Mouse (Mus musculus): ENCODE measurements around the gene Ndufc1. TPM values are rescaled to one million over a fixed set of nuclear protein-coding genes. Genes with fewer than 3 reads are reported as not detected.
"Not testable (repeated sequence)": the region's sequence is repeated elsewhere in the genome, so short reads cannot be mapped to it uniquely, and the experiment has no call there.

Ndufc1 gene
- 100 to 1,000 TPM; 222 to 324 (median 265) TPM for polyA plus RNA-seq (2017; shearing (Covaris generic))

DNA sequence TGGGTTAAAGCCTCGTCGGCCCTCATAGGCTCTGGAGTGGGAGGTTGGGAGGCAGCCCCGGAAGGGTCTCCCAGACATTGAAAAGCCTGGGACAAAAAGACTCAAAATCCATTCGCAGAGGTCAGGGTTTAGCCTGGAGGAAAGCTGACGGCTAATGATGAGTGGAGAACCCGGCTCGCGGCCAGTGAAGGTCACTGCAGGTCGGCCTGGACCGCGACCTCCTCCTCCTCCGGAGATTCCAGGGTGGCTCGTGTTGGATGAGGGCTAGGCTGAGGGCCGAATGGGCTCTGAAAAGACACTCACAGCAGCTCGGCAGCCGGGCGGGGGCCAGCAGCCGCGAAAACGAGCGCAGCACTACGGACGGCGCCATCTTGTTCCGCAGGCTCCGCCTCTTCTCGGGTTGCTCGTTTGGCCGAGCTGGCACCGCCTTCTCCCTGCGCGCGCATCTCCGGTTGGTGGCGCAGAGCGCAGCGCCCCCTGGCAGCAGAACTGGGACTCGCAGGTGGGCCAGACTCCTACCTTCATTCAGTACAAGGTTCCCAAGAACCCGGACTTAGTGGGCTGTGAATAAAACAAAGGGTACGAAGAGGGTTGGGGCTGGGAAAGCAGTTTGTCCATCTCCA lies at the start of gene Ndufc1:
Gene Ndufc1 (minus strand): TSS at position 428 of the 623 bp plus-strand sequence.
- peak; percentile 98 for ATAC-seq

DNA sequence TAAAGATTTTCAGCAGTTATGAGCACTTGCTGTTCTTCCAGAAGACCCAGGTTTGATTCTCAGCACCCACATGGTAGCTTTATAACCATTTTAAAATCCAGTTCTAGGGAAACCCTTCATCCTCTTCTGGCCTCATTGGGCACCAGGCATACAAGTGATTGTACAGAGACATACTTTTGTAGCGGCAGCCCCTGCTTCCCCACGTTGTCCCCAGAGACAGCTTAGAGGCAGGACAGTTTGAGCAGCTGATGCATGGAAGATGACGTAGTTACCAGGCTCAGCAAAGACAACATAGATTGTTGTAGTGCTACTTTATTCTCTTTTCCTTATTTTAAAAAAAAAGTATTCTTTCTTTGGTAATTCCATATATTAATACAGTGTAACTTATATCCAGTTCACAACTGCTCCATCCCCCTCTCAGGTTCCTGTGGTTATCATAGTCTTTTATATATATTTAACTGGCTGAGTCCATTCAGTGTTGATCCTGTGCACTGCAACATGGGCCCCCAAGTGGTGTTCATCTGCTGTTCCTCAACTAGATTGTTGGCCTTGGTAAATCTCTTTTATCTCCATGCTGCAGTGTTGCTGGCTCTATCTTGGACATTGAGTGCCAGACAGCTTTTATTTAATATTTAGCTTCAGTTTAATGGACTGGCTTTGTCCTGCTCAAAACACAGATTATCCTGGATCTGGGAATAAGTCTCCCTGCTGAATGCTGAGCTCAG lies 26.2 kb upstream of the Ndufc1 start:
- ATAC-seq = no peak

- ATAC-seq = not testable (repeated sequence)
Measured at GRCm38 (mm10) chr3:51434364-51434763, 25.6 kb upstream of the Ndufc1 start.

DNA sequence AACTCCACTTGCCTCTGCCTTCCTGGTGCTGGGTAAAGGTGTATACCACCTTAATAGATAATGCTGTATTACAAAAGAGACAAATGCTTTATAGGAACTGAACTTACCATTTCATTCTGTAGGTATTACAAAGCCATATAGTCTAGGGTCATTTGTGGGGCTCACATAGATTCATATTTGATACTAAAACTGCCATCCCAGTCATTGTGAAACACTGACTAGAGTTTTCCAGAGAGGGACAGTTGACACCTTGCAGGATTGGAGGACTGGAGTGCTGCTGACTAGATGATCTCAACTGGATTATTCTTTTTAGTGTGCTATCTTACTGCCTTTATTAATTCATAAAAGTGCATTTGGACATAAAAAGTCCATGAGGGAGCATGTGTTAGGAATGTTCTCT lies 16.6 kb upstream of the Ndufc1 start:
- no peak for ATAC-seq

- ATAC-seq = no peak
Measured at GRCm38 (mm10) chr3:51421921-51422320, 13.1 kb upstream of the Ndufc1 start.

- ATAC-seq = no peak
Measured at GRCm38 (mm10) chr3:51417966-51418365, 9.2 kb upstream of the Ndufc1 start.

- no peak for ATAC-seq
Measured at GRCm38 (mm10) chr3:51417485-51417884, 8.7 kb upstream of the Ndufc1 start.

DNA sequence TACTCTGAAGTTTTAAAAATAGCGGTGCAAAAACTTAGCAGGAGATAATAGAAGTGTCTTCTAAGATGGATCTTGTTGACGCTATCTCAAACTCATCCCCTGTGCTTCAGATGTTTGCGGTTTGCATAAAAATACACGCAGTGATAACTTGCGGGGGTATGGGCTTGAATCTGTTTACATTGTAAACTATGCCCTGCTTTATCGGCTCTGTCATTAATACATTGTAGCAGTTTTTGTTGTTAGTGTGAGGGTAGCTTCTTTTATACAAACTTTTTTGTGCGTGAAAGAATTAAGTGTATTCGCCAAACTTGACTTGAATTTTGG lies 8.3 kb upstream of the Ndufc1 start:
- ATAC-seq = peak; percentile 5

DNA sequence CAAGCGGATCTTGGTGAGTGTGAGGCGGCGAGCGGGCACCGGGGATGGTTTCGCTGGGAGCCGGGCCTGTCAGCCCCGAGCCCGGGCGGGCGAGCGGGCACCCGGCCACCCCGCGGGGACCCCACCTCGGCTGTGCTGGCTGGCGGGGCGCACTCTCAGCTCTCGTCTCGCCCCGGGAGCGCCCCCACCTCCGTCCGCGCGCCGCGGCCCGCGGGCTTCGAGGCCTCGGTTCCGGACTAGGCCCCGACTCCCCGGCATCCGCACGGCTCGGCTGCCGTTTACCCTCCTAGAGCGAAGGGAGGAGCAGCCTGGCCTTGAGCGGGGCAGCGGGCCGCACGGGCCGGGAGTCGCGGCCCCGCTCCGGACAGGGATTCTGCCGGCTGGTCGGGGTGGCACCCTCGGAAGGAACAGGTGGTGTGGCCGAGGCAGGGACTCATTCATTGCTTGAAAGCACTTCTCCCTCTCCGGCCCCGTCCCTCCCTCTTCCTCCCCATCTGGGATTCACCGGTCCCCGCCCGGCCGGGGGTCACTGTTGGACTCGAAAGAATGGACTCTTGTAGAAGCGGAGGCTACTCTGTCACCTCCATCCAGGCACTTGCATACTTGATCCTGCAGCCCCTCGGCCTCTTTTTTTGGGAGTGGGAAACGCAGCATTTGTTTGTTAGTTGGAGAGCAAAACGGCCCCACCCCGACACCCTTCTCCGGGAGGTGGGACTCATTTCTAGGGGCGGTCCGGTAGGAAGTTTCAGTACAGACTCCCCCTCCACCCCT lies 7.8 kb upstream of the Ndufc1 start:
- ATAC-seq = peak; percentile 52

- ATAC-seq = peak; percentile 40
Measured at GRCm38 (mm10) chr3:51416073-51416363, 7.2 kb upstream of the Ndufc1 start.

DNA sequence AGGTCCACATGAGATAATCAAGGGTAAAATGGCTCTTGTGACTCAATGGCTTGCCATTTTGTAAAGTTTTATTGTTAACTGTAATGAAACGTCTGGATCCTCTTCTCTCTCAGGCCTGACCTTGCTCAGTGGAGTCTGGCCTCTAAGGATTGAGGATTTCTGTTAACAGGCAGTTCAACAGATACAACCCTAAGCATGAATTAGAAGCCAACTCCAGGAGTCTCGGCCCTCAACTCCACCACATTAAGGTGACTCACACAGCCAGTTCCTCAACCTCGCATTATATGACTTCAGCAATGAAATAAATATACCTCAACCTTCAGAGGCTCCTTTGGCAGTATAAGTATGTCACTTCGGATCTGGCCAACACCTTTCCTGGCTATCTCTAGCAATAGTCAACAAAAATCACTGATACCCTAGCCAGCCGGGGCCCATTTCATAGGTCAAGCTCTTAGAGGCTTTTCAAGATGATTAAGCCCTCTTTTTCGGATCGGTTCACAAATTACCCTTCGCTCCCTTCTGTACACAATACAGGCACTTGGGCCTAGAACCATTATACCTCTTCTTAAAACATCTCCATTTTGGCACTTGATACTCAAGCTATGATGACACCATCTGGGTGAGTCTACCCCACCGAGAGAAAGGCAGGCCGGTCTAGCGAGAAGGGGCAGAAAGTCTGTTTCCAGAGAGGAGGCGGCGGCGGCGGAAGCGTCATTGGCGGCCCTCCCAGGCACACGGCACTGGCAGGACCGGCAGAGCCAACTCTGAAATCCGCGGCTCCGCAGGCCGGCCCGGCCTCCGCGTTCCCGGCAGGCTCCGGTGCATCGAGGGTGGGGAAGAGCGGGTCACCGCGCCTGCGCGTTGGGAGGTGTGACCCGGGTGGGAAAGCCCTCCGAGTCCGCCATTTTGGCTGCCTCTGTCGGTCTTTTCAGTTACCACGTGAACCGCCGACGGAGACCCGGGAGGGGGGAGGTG lies 6.6 kb upstream of the Ndufc1 start, which contains the start of gene Naa15:
Gene Naa15 (plus strand): TSS at position 51 of the 975 bp plus-strand sequence.
- peak; percentile 80 for ATAC-seq

DNA sequence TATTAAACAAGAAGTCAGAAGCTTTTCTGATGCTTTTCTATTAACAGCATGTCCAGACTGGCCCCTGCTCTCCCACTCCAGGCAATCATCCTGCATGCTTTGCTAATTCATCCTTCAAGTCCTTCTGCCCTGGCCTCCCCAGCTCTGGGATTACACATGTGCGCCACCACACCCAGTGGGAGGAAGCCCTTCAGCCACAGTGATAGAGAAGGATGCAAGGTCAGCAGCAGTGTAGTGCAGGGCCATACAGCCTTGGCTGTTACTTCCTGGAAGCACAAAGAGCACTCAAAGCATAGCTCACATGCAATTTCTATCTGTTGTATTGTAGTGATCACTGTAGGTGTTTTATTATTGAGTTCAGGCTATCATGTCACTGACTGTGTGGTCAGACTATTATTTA lies 4.5 kb upstream of the Ndufc1 start:
- ATAC-seq = no peak

DNA sequence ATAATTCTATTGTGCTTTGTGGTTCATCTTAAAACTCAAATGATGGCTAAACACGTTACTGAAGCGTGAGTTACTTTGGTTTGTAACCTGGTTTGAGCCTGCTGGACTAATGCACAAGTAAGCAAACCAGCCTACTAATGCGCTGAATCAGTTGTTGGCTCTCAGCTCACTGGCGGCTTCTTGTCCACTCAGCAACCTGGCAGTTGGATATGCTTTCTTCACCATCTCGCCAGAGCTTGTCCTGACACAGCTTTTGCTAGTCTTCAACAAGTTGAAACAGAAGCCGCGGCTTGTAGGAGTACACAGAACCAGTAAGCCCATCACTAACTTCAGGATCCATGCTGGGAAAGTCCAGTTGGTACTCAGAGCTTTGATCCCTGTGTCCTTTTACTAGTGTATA lies 3.7 kb upstream of the Ndufc1 start:
- no peak for ATAC-seq

- ATAC-seq = no peak
Measured at GRCm38 (mm10) chr3:51407870-51408560, 773 bp downstream of the Ndufc1 start.

DNA sequence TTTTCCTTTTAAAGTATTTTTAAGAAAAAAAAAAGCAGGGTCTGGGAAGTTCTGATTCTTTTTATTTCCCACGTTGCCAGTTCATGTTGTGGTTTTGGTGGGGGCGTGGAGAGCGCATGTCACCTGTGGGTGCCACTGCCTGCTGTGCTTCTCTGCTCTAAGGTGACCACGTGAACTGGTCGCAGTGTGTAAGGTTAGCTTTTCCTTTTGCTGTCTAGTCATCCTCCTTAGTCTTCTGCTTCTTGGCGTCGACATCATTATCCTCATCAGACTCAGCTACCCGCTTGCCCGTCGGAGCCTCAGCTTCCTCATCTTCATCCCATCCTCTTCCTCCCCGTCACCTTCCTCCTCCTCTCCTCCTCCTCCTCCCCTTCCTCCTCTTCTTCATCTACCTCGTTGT lies 6.2 kb downstream of the Ndufc1 start:
- no peak for ATAC-seq

- not testable (repeated sequence) for ATAC-seq
Measured at GRCm38 (mm10) chr3:51402054-51402453, 6.7 kb downstream of the Ndufc1 start.

DNA sequence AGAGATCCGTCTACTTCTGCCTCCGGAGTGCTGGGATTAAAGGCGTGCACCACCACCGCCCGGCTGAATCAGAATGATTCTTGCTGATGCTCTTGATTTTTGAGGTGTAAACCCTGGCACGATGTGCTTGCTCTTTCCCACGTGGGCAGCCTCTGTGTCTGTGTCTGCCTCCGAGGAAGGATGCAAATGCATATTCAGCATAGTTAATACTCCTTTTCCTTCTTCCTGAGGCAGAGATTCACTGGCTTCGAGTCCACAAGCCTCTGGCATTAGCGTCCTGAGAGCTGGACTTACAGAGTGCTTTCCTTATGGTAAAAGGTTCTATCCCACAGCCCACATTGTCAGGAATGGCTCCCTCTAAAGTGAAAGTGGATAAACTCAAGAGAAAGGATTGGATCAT lies 8.1 kb downstream of the Ndufc1 start:
- ATAC-seq = no peak

DNA sequence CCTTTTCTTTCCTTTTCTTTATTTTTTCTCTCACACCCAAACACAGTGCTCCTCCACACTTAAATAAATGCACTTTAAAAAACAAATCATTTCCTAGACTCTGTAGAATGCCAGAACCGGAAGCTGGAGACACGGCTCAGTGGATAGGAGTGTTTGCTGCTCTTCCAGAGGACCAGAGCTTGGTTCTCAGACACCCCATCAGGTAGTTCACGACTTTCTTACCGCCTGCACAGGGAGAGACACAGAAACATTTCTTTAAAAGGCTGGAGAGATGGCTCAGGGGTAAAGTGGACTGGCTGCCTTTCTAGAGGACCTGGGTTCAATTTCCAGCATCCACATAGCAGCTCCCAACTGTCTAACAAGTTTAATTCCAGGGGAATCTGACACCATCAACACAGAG lies 9.3 kb downstream of the Ndufc1 start:
- no peak for ATAC-seq

DNA sequence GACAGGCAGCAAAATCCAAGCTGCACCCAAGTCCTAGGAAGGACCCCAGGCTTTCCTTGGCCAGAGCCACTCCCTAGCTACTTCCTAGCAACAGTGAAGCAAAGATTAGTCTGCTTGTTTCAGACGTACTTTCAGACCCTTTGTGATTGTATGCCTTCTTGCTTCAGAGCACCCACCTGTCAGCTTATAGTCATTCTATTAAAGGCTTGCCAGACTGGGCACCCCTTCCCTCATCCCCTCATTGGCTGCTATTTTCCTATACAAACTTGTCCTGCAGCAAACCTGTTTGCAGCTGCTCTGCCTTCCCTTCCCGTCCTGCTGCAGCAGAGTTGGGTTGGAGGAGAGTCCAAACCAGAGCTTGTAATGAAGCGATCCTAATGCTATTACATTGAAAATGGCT lies 10.1 kb downstream of the Ndufc1 start:
- ATAC-seq = no peak

DNA sequence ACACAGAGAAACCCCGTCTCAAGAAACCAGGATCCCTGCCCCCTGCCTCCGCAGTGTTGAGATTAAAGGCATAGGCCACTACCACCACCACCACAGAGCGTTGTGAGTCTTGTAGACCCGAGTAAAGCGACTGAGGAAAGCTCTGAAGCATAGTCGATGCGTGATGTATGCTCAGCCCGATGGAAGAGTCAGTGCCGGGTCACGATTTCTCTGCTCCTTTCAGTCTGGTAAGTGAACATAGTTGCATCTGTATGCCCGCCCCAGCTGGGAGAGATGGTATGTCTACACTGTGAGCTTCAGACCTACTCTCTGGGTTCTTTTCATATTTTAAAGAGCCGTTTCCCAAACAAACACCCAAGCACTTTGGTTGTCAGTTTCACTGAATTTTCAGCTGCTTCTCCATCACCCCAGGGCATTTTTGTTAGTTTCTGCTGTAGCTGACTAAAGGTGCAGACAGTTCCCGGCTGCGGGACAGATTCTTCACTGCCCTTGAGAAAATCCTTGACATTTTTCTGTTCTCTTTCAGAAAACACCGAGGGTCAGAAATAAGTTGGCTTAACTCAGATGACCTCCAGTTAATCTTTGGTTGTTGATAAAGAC lies 11.0 kb downstream of the Ndufc1 start:
- ATAC-seq = no peak

- peak; percentile 87 for ATAC-seq
Measured at GRCm38 (mm10) chr3:51396219-51397068, 12.3 kb downstream of the Ndufc1 start, which contains the start of gene Mgarp. Mgarp (minus strand) TSS chr3:51396738.
